Mouse (Mus musculus) adrenal gland (tissue): ENCODE data around the gene Esyt2.

ENCODE experiments used
- intact Hi-C: fragments of 180-260 bp; cut with DNase I; formaldehyde crosslinking; loops from one replicate; pipeline ENCODE4 v1.15.1; 2025

Gene Esyt2

DNA sequence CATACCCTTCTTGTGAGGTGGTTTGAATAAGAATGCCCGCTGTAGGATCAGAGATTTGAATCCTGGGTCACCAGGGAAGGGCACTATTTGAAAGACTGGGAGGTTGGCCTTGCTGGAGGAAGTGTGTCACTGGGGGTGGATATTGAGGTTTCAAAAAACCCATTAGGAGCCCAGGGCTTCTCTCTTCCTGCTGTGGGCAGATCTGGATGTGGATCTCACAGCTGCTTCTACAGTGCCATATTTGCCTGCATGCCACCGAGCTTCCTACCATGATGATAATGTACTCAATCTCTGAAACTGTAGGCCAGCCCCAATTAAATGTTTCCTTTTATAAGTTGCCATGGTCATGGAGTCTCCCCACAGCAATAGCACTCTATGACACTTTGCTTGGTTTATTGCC lies 1.8 kb upstream of the Esyt2 start:
- intact Hi-C loops: no loop called here

DNA sequence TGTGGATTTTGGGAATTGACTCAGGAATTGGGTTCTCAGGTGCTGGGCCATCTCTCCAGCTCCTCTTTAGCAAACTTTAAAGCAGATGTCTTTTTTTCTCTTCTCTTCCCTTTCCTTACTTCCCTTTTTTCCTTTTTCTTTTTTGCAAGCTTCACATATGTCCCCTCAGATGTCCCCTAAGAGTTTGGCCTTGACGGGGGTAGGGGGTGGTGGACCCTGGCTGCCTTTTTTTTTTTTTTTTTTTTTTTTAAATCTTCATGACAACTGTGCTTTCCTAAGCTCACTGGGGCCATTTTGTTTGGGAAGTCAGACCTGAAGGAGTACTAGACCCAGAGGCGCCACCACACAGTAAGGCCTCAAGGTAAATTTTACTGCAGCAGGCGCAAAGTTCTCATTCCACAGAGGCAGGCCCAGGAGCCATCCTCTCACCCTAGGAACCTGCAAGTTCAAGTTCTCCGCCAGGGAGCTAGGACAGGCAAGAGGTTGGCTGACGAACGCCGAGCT lies 795 bp upstream of the Esyt2 start:
- intact Hi-C loops: loop anchor here (5.0 kb wide), 1 partner anchor 42 kb away; no protein-coding TSS in a partner anchor

DNA sequence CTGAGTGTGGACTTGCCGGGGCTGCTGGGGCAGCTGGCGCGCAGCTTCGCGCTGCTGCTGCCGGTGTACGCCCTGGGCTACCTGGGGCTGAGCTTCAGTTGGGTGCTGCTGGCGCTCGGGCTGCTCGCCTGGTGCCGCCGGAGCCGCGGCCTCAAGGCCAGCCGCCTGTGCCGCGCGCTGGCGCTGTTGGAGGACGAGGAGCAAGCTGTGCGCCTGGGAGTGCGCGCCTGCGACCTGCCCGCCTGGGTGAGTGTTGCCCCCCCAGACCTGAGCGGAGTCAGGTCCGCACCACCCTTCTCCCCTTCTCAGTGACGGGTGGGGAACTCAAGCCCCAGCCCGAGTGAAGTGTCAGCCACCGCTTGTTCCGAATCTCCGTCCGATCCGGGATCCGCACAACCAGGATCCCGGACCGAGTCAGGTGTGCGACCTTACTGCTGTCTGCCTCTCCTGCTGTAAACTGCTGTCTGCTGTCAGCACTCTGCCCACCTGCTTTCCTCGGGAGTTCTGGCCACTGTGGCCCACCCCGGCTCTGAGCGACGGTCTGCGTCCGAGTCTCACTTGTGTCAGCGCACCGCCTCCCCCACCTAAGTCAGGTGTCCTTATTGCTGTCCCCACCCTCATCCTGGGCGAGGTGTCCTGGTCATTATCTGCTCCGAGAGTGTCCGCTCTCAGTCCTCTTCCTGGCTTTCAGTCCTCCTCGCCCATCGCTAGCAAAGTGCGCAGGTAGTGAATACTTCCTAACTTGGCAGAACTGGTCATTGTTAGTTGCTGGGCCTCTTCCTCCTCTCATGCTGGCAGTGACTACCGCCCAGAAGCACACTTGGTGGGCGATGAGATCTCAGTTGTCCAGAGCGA lies 658 bp downstream of the Esyt2 start:
- intact Hi-C loops: loop anchor here (5.0 kb wide), 1 partner anchor 41 kb away; no protein-coding TSS in a partner anchor

DNA sequence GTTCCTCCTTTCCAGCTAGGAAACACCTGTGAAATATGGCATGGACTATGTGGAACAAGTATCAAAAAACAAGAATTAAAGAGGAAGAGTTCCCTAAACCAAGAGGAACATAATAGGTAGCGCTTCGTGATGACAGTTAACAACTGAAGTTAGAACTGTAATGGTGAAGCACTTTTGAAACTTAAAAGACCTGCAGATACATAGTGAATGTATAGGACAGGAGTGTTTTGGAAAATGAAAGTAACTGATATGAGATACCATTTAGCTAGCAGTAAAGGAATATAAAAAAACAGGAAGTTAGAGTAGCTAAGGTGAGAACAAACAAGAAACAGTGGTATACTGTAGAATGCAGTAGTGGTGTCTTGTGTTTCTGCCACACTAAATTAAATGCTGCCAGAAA lies 1.9 kb downstream of the Esyt2 start:
- intact Hi-C loops: loop anchor here (5.0 kb wide), 1 partner anchor 39 kb away; no protein-coding TSS in a partner anchor

DNA sequence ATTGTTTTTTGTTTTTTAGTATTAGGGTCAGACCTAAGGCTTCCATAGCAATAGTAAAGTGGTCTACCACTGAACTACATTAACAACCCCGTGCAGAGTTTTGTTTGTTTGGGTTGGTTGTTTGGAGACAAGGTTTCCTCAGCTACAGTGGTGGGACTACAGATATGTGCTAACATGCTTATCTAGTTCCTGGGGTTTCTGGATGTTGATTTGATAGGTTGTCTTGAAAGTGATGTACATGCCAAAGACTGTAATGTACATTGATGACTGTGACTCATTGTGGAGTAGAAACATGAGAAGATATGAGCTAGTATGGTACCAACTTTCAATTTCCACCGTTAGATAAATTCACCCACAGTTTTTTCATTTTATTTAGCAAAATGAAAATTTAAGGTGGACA lies 2.5 kb downstream of the Esyt2 start:
- intact Hi-C loops: loop anchor here (5.0 kb wide), 1 partner anchor 39 kb away; no protein-coding TSS in a partner anchor

DNA sequence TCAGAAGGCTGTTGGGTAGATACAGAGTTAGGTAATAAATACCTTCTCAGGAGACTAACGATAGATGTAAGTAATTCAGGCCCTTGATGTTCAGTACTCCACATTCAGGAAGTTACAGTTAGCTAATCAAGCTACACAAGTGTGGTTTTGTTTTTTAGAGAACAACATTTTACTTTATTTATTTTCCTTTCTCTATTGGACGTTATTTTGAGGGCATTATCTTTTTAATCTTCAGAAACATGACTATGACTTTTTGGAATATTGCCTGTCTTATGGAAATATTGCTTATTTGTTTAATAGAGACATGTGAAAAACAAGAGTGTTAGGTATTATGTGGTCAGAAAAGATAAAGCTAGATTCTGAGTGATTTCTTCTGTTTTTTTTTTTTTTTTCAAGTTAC lies 12.2 kb downstream of the Esyt2 start:
- intact Hi-C loops: no loop called here

DNA sequence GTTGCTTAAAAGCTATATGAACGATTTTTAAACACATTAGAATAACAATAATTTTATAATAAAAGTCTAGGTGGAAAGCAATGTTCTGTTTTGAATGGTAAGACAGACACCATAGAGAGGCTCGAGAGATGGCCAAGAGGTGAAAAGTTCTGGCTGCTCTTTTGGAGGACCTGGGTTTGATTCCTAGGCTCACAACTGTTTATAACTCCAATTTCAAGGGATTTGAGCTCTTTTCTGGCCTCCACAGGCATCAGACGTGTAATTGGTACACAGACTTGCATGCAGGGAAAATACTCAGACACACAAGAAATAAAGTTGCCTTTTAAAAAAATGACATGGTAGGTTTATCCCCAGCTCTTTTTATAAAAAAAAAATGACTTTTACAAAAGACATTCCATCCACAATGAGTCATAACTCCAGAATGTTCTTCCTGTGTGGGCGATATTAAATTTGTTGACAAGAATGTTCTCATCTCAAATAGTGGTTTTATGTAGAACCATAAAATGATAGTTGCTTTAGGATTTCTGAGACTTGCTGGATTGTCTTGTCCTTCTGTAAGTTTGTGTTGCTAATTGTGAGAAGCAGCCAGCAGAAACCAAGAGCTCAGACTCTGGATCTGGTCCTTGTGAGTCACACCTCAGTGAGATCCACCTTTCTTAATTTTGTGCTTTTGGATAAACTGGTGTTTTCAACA lies 12.8 kb downstream of the Esyt2 start:
- intact Hi-C loops: no loop called here

DNA sequence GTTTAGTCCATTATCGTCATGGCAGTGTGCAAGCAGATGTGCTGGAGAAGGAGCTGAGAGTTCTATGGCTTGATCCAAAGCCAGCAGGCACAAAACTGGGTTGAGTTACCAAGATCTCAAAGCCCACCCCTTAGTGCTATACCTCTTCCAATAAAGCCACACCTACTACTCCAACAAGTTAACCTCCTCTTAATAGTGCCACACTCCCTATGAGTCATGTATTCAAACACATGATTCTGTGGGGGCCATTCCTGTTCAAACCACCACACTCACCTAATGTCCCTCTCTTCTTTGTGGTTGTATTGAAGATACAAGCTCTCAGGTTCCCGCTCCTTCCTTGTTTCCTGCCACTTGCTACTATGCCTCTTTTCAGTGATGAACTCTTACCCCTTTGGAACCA lies 18.9 kb downstream of the Esyt2 start:
- intact Hi-C loops: no loop called here

DNA sequence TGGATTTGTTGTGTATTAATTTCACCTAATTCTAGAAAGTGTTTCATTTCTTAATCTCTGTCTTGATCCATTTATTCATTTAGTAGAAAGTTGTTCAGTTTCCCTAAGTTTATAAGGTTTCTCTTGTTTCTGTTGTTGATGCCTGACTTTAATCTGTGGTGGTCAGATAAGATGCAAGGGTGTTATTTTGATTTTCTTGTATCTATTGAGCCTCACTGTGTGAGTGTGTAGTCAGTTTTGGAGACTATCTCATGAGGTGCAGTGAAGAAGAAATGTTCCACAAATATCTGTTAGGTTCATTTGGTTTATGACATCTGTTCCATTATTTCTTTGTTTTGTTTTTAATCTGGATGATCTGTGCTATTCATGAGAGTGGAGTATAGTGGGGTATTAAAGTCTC lies 21.2 kb downstream of the Esyt2 start:
- intact Hi-C loops: no loop called here

DNA sequence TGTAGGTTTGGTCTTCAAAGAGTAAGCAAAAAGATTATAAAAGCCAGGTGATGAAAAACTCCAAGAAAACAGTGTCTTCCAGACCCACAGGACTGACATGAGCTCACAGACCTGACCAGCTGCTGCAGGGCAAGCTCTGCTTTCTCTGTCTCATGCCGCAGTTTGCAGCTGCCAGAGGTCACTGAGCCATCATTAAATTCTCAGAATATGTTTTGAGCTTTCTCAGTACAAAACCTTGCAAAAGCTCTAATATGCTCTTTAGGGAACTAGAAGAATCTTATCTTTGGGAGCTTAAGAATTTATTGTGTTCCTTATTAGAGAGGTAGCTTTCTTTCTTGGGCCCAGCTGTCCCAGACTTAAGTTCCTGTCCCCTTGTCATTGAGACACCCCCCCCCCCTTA lies 25.0 kb downstream of the Esyt2 start:
- intact Hi-C loops: no loop called here

DNA sequence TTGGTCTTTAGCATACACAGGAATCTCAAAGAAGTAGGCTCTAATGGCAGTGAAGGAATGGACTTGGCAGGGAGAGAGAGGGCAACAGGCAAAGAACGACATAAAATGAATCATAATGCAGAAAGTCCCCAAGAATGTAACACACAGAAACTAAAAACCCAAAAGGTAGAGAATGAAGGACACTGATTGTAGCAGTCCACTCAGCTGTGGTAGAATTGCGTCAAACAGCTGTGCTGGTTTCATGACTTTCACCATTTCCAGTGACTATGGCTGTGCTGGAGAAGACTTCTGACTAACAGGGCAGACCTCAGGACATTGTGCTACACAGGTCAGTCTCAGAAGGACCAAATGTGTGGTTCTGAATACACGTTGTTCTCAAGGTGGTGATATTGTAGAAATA lies 26.9 kb downstream of the Esyt2 start:
- intact Hi-C loops: no loop called here

DNA sequence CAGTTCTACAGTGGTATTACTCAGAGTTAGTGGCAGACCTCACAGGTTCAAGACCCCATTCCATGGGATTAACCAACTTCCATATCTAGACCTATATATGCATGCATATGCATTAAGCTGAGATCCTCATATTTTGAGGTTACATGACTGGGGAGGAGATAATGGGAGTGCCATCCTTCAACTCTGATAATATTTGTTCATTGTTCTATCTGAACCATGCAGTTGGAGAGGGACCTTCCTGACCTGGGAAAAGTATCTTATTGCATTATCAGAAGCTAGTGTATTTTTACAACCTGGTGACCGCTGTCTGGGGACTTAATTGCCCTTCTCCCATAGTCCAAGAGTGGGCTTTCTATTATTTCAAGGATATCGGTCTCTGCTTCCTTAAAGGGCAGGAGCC lies 27.6 kb downstream of the Esyt2 start:
- intact Hi-C loops: no loop called here

DNA sequence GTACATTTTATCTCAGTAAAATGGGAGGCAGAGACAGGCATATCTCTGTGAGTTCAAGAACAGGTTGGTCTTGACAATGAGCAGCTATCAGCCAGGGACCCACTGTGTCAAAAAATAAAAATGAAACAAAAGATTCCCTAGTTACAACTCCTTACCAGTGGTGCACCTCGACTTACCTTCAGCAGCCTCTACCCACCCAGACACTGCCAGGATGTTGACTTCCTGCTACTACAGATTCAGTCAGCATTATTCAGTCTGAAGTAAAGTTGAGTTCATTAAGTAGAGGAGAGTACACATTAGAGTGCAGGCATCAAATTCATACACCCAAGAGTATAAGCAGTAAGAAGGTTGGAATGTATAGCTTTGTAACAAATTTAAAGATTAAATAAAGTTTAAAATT lies 32.8 kb downstream of the Esyt2 start:
- intact Hi-C loops: no loop called here

DNA sequence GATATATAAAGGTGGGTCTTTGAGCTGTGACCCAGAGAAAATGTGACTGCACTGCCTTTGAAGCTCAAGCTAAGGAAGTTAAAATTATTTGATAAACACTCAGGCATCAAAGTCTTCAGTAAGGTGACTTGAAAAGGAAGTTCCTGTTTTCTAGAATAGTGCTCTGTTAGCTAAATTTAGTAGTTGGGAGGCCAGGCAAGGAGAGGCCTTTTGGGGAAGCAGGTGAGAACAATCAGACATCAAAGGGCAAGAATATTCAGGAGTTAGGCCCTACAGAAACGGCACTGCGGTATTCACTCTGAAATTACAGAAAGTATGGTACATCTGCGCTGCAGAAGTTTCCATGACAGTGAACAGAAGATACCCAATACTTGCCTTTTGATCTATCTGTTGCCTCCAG lies 34.5 kb downstream of the Esyt2 start:
- intact Hi-C loops: no loop called here

DNA sequence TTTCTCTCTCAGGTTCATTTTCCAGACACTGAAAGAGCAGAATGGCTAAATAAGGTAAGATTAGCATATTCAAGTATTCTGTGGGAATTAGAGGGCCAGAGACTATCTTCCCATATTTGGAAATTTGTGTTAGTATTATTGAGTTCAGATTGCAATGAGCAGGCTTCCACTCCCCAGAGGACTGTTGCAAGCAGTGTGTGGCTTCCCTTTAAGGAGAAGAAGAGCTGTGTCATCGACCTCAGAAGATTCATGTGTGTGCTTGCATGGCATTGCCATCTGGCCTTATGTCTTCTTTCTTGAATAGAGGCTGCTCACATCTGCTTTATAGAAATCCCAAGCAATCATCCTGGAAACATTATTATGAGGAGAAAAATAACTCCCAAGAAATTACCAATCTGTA lies 36.8 kb downstream of the Esyt2 start:
- intact Hi-C loops: no loop called here

DNA sequence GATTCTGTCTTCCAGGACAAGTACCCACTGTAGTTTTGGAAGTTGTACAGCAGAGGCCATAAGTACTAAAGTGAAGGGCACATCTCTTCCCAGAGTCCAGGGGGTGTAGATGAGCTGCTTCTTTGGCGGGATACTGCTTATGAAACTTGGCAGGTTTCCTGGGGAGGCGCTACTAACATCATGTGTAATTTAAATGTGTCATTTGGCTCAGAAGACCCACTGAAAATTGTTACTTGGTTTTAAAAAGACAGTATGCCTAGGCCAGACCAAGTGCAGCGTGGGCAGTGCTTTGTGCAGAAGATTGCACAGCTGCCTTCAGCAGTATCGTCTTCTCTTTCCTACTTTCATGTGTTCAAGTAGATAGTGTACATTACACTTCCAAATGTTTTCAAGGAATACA lies 44.5 kb downstream of the Esyt2 start:
- intact Hi-C loops: no loop called here

DNA sequence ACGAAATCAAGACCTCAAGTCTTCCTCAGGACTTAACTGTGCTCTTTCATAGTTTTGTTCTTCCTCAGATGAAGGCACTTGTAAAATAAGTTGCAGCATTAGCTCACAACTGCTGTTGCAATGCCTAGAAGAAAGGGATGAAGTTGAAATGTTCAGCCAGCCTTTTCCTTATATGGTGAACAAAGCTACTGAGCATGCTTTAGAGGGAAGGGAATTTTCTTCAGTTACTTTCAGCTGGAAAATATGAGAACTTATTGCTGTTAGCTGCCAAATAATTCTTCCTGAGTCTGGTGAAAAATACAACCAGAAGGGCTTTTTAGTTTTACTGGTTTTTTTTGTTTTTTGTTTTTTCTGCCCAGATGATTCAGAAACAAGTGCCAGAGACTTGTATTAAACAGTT lies 45.2 kb downstream of the Esyt2 start:
- intact Hi-C loops: no loop called here

DNA sequence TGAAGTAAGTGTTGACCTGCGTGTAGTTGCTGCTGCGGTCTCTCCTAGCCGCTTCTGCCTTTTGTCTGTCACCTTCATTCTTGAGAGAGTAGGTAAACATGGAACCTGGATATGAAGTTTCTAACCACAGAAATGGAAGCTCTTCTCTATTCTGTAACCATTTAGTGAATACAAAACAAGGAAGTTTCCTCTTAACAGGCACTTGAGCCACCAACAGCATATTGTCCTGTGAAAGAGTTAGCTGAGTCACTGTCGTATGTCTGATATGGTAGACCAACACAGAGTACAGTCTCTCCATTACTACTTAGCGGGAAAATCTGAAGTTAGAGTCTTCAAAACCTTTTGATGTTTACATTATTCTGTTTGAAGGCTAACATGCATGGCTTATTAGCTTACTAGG lies 53.3 kb downstream of the Esyt2 start:
- intact Hi-C loops: no loop called here

DNA sequence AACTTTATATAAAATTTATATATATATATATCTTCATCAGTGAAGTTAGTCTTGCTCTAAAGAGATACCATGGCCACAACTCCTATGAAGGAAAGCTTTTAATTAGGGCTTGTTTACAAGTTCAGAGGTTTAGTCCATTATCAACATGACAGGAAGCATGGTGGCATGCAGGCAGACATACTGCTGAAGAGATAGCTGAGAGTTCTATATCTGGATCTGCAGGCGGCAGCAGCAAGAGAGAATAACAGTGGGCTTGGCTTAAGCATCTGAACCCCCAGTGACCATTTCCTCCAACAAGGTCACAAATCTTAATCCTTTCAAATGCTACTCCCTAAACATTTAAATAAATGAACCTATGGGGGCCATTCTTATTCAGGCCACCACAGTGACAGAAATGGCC lies 59.2 kb downstream of the Esyt2 start:
- intact Hi-C loops: no loop called here

DNA sequence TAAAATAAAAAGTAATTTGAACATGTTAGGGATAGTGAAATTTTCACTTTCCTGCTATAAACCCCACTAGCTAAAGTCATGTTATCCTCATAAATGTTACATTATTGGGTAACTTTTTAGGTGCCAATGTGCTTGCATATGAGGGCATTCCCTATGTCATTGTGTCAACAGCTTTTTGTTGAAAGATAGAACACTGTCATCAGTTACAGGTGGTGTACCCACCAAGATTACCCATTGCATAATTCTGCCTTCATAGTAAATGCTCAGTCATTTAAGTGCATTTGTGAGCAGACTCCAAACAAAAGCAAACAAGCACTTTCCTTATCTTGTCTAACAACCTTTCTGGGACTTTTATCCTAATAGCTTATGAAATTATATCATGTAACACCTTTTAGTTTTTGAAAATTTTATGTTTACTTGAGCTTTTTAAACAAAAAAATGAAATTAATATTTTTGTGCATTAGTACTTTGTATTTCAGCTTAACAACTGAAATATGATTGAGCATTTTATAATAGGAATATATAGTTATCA lies 67.8 kb downstream of the Esyt2 start:
- intact Hi-C loops: no loop called here

DNA sequence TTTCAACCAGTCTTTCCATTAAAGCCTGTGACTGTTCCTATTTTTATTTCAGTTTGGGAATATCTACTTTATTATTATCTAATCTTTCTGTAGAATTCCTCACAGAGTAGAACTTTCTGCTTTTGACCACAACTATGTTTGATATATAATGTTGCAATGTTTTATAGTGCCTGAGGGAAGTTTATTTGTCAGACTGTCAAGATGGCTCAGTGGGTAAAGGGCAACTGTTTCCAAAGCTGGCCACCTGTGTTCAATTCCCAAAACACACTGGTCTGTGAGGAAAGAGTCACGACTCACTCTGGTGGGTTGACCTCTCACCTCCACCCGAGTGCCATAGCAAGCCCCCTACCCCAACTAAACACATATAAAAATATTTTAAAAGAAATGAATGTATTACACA lies 68.4 kb downstream of the Esyt2 start:
- intact Hi-C loops: no loop called here

DNA sequence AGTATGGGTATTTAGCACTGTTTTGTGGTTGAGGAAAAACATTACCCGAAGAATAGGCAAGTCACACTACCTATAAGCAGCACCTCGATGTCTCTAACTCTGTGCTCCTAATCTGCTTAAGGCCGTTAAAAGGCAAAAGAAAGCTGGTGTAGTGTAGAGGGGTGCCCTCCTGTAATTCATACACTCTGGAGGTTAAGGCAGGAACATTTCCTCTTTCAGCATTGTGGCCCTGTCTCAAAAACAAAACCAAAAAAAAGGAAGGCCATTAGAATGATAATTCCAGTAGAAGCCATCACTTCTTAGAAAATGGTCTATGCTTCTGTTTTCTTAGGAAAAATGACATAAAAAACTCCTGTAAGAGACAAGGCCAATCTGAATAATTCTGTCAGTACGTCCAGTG lies 70.0 kb downstream of the Esyt2 start:
- intact Hi-C loops: no loop called here
